Mouse (Mus musculus) urinary bladder, postnatal 14 days (tissue): Measurements from ENCODE around the gene Sgca.

Experiments
- DNase-seq: peaks from one replicate; pipeline ENCODE4 v3.0.0; 2021; ENCODE audit warnings: low spot score

The Sgca gene

GRCm38 (mm10) chr11:95001584-95002347, 25.6 kb upstream of the Sgca start:
- no peak for DNase-seq

- DNase-seq: peak; percentile 68
Observed at GRCm38 (mm10) chr11:95001058-95001457, 24.9 kb upstream of the Sgca start.

- DNase-seq: peak; percentile 63
Observed at GRCm38 (mm10) chr11:95000548-95000947, 24.4 kb upstream of the Sgca start.

GRCm38 (mm10) chr11:95000128-95000527, 24.0 kb upstream of the Sgca start:
- DNase-seq: no peak

GRCm38 (mm10) chr11:94998041-94998531, 22.0 kb upstream of the Sgca start:
- peak; percentile 46 for DNase-seq

- DNase-seq: no peak
Observed at GRCm38 (mm10) chr11:94997596-94997995, 21.5 kb upstream of the Sgca start.

GRCm38 (mm10) chr11:94996984-94997383, 20.9 kb upstream of the Sgca start:
- no peak for DNase-seq

- DNase-seq: no peak
Observed at GRCm38 (mm10) chr11:94996101-94996500, 20.0 kb upstream of the Sgca start.

GRCm38 (mm10) chr11:94994947-94995772, 19.0 kb upstream of the Sgca start:
- DNase-seq: no peak

- no peak for DNase-seq
Observed at GRCm38 (mm10) chr11:94994208-94994814, 18.2 kb upstream of the Sgca start.

GRCm38 (mm10) chr11:94992754-94993606, 16.9 kb upstream of the Sgca start:
- DNase-seq: peak; percentile 76

- DNase-seq: no peak
Observed at GRCm38 (mm10) chr11:94992480-94992753, 16.3 kb upstream of the Sgca start.

GRCm38 (mm10) chr11:94991641-94992479, 15.7 kb upstream of the Sgca start:
- DNase-seq: peak; percentile 45

- peak; percentile 94 for DNase-seq
Observed at GRCm38 (mm10) chr11:94990749-94991577, 14.8 kb upstream of the Sgca start, which contains the start of gene Ppp1r9b. TSS of gene Ppp1r9b (plus strand) at chr11:94991035.

- no peak for DNase-seq
Observed at GRCm38 (mm10) chr11:94990102-94990748, 14.1 kb upstream of the Sgca start.

GRCm38 (mm10) chr11:94989562-94990017, 13.5 kb upstream of the Sgca start:
- DNase-seq: peak; percentile 84

- DNase-seq: peak; percentile 70
Observed at GRCm38 (mm10) chr11:94988780-94989561, 12.8 kb upstream of the Sgca start.

GRCm38 (mm10) chr11:94987851-94988250, 11.7 kb upstream of the Sgca start:
- no peak for DNase-seq
